Mouse (Mus musculus): ENCODE measurements around the gene Hecw2.

GRCm38 (mm10) chr1:54068248-54068647 is 126.7 kb downstream of the Hecw2 start:
- no peak for TF ChIP-seq CTCF (IDR thresholded peaks at IDR 0.05)
- TF ChIP-seq EP300 (IDR thresholded peaks at IDR 0.05; ENCODE audit: insufficient read depth, low read depth, low read length), result no peak
- TF ChIP-seq POLR2A (IDR thresholded peaks at IDR 0.05; ENCODE audit: insufficient read depth, low read depth, low read length), result no peak
